Mouse (Mus musculus): ENCODE measurements around the gene Sp6. TPM values are rescaled to one million over a fixed set of nuclear protein-coding genes. Genes with fewer than 3 reads are reported as not detected.
A peak's percentile ranks its signal among the peaks of the same experiment; 100 is the strongest.

The Sp6 gene
- polyA plus RNA-seq, 1 experiment from 2014 or later: 0.46 TPM

GRCm38 (mm10) chr11:96975511-96976378 lies 37.4 kb upstream of the Sp6 start:
- peak overlapping the region; percentile 87; the same call in 1 of the 2 replicates for H3K4me3 ChIP-seq
- no peak overlapping the region for H3K27ac ChIP-seq
- no peaks in the 10 kb centered on the region; the same call in 1 of the 2 replicates for H3K27me3 ChIP-seq
- H3K9me3 ChIP-seq (replicated peaks): no peaks in the 10 kb centered on the region
- 79% methylated on average over 10 of the region's 10 CpGs for WGBS
- H3K36me3 ChIP-seq: no peaks in the 10 kb centered on the region; the same call in 1 of the 2 replicates
- peak overlapping the region; percentile 90; the same call in 1 of the 2 replicates for H3K9ac ChIP-seq
- peak overlapping the region; percentile 81 for H3K4me2 ChIP-seq (replicated peaks)
- peaks cover 36% of the 10 kb centered on the region for H3K4me1 ChIP-seq
- no peak for ATAC-seq (ENCODE audit: low FRiP score)

- no peaks in the 10 kb centered on the region for H3K9me3 ChIP-seq (replicated peaks)
- 54% methylated on average over 3 of the region's 3 CpGs for WGBS
- H3K27me3 ChIP-seq: no peaks in the 10 kb centered on the region; the same call in 1 of the 2 replicates
- H3K4me2 ChIP-seq (replicated peaks): peak overlapping the region; percentile 81
- no peak overlapping the region for H3K27ac ChIP-seq
- ATAC-seq (ENCODE audit: low FRiP score): no peak
- peak overlapping the region; percentile 90 for H3K9ac ChIP-seq
- peaks cover 36% of the 10 kb centered on the region for H3K4me1 ChIP-seq
- peak overlapping the region; percentile 87 for H3K4me3 ChIP-seq
- H3K36me3 ChIP-seq: no peaks in the 10 kb centered on the region; the same call in 1 of the 2 replicates
These were observed 36.9 kb upstream of the Sp6 start for GRCm38 (mm10) chr11:96976379-96976687.

- Histone ChIP-seq H3K4me1 (peaks cover 39% of the 10 kb centered on the region), H3K36me3 (no peaks in the 10 kb centered on the region; the same call in 1 of the 2 replicates), H3K27me3 (no peaks in the 10 kb centered on the region; the same call in 1 of the 2 replicates), H3K9ac (peak overlapping the region; percentile 90), H3K27ac (peak overlapping the region; percentile 97), H3K9me3 (replicated peaks) (no peaks in the 10 kb centered on the region), H3K4me2 (replicated peaks) (peak overlapping the region; percentile 81), H3K4me3 (peak overlapping the region; percentile 87)
- peak; percentile 79 for ATAC-seq (ENCODE audit: low FRiP score)
- WGBS: 1% methylated on average over 33 of the region's 50 CpGs
These were observed 36.1 kb upstream of the Sp6 start for GRCm38 (mm10) chr11:96976911-96977591.

GRCm38 (mm10) chr11:96977606-96978400 lies 35.4 kb upstream of the Sp6 start:
- WGBS: under 1% methylated on average over 45 of the region's 45 CpGs

GRCm38 (mm10) chr11:96978401-96979246 lies 34.6 kb upstream of the Sp6 start:
- Histone ChIP-seq H3K36me3 (no peaks in the 10 kb centered on the region; the same call in 1 of the 2 replicates), H3K4me2 (replicated peaks) (peak overlapping the region; percentile 81), H3K4me1 (peaks cover 33% of the 10 kb centered on the region), H3K9ac (peak overlapping the region; percentile 69), H3K4me3 (peak overlapping the region; percentile 87), H3K27me3 (peaks cover 5% of the 10 kb centered on the region), H3K9me3 (replicated peaks) (no peaks in the 10 kb centered on the region), H3K27ac (peak overlapping the region; percentile 80)
- WGBS: 30% methylated on average over 17 of the region's 17 CpGs
- ATAC-seq (ENCODE audit: low FRiP score): 0 out of 2 replicates have a peak, but pooled peaks have one; percentile 0

More at GRCm38 (mm10) chr11:96977606-96978400, 35.4 kb upstream of the Sp6 start:
- Histone ChIP-seq H3K4me1 (peaks cover 38% of the 10 kb centered on the region), H3K36me3 (no peaks in the 10 kb centered on the region; the same call in 1 of the 2 replicates), H3K27me3 (no peaks in the 10 kb centered on the region; the same call in 1 of the 2 replicates), H3K4me2 (replicated peaks) (peak overlapping the region; percentile 81), H3K9me3 (replicated peaks) (no peaks in the 10 kb centered on the region), H3K27ac (peak overlapping the region; percentile 97), H3K9ac (peak overlapping the region; percentile 90), H3K4me3 (peak overlapping the region; percentile 87)
- ATAC-seq (ENCODE audit: low FRiP score): peak; percentile 98

- peaks cover 12% of the 10 kb centered on the region for H3K27me3 ChIP-seq
- H3K9ac ChIP-seq: no peak overlapping the region
- no peak overlapping the region for H3K4me2 ChIP-seq (replicated peaks)
- H3K9me3 ChIP-seq (replicated peaks): no peaks in the 10 kb centered on the region
- no peak overlapping the region for H3K4me3 ChIP-seq
- WGBS: 81% methylated on average over 7 of the region's 7 CpGs
- no peak for ATAC-seq (ENCODE audit: low FRiP score)
- no peak overlapping the region for H3K27ac ChIP-seq
- no peaks in the 10 kb centered on the region for H3K36me3 ChIP-seq
- H3K4me1 ChIP-seq: peaks cover 26% of the 10 kb centered on the region
These were observed 33.9 kb upstream of the Sp6 start for GRCm38 (mm10) chr11:96979329-96979728.

- 81% methylated on average over 5 of the region's 5 CpGs for WGBS
- H3K27ac ChIP-seq: no peak overlapping the region; the same call in 1 of the 2 replicates
- no peak overlapping the region for H3K4me3 ChIP-seq
- no peak overlapping the region for H3K4me2 ChIP-seq (replicated peaks)
- H3K4me1 ChIP-seq: peaks cover 26% of the 10 kb centered on the region
- no peak for ATAC-seq (ENCODE audit: low FRiP score)
- H3K27me3 ChIP-seq: peaks cover 19% of the 10 kb centered on the region
- H3K36me3 ChIP-seq: no peaks in the 10 kb centered on the region
- no peaks in the 10 kb centered on the region for H3K9me3 ChIP-seq (replicated peaks)
- no peak overlapping the region for H3K9ac ChIP-seq
These were observed 33.2 kb upstream of the Sp6 start for GRCm38 (mm10) chr11:96980021-96980420.

- Histone ChIP-seq H3K4me1 (peaks cover 16% of the 10 kb centered on the region), H3K36me3 (no peaks in the 10 kb centered on the region), H3K9ac (no peak overlapping the region), H3K27me3 (peaks cover 33% of the 10 kb centered on the region), H3K4me2 (replicated peaks) (no peak overlapping the region), H3K9me3 (replicated peaks) (no peaks in the 10 kb centered on the region), H3K4me3 (no peak overlapping the region), H3K27ac (no peak overlapping the region)
- no peak for ATAC-seq (ENCODE audit: low FRiP score)
- WGBS: 72% methylated on average over 15 of the region's 15 CpGs
These were observed 31.7 kb upstream of the Sp6 start for GRCm38 (mm10) chr11:96981461-96981860.

GRCm38 (mm10) chr11:96982355-96982754 lies 30.8 kb upstream of the Sp6 start:
- WGBS: 2% methylated on average over 7 of the region's 7 CpGs
- H3K36me3 ChIP-seq: no peaks in the 10 kb centered on the region
- H3K4me1 ChIP-seq: peaks cover 13% of the 10 kb centered on the region
- H3K9ac ChIP-seq: no peak overlapping the region
- no peak overlapping the region for H3K27ac ChIP-seq
- ATAC-seq (ENCODE audit: low FRiP score): no peak
- peaks cover 42% of the 10 kb centered on the region for H3K27me3 ChIP-seq
- no peak overlapping the region for H3K4me3 ChIP-seq
- H3K4me2 ChIP-seq (replicated peaks): no peak overlapping the region
- H3K9me3 ChIP-seq (replicated peaks): no peaks in the 10 kb centered on the region

GRCm38 (mm10) chr11:96982859-96983258 lies 30.3 kb upstream of the Sp6 start, which contains the start of gene Sp2:
Gene Sp2 (minus strand): TSS chr11:96982959.
- H3K36me3 ChIP-seq: no peaks in the 10 kb centered on the region
- H3K4me2 ChIP-seq (replicated peaks): no peak within 1 kb of the TSS
- no peak within 1 kb of the TSS; the same call in 1 of the 2 replicates for H3K9ac ChIP-seq
- H3K27me3 ChIP-seq: peaks cover 47% of the 10 kb centered on the region
- H3K9me3 ChIP-seq (replicated peaks): no peaks in the 10 kb centered on the region
- H3K4me3 ChIP-seq: no peak within 1 kb of the TSS
- H3K4me1 ChIP-seq: peaks cover 18% of the 10 kb centered on the region
- H3K27ac ChIP-seq: no peak within 1 kb of the TSS
- ATAC-seq (ENCODE audit: low FRiP score): no peak
- 74% methylated on average over 7 of the region's 7 CpGs for WGBS

GRCm38 (mm10) chr11:96984903-96985302 lies 28.3 kb upstream of the Sp6 start:
- ATAC-seq (ENCODE audit: low FRiP score): no peak
- WGBS: 28% methylated on average over 4 of the region's 4 CpGs
- H3K27me3 ChIP-seq: peaks cover 55% of the 10 kb centered on the region

More at GRCm38 (mm10) chr11:96984903-96985302, 28.3 kb upstream of the Sp6 start:
- Histone ChIP-seq H3K9ac (peak overlapping the region; percentile 8; the same call in 1 of the 2 replicates), H3K36me3 (no peaks in the 10 kb centered on the region), H3K9me3 (replicated peaks) (no peaks in the 10 kb centered on the region), H3K4me1 (peaks cover 18% of the 10 kb centered on the region), H3K4me3 (no peak overlapping the region), H3K27ac (no peak overlapping the region), H3K4me2 (replicated peaks) (no peak overlapping the region)

Data from hindbrain, embryonic 12.5 days (tissue).